Mouse (Mus musculus): Measurements from ENCODE around the gene Epb41l4b. TPM values are rescaled to one million over a fixed set of nuclear protein-coding genes. Genes with fewer than 3 reads are reported as not detected.

Gene Epb41l4b
- polyA plus RNA-seq, 1 experiment from 2014 or later, result 7.0 TPM

DNA sequence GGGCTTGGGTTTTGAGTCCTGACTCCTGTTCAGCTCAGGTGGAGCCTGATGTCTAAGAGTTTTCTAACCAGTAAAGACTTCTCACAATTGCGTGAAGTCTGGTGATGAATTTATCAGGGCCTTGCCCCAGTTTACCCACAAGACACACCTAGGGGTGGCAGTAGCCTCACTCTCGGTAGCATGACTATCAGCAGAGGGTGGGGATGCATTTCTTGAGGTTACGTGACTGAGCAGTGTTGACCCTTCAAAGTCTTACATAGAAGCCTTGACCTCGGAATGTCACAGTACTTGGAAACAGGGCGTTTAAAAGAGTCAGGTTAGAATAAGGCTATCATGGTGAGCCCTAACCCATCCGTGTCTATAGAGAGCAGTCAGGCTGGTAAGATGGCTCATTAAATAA is 23.3 kb downstream of the Epb41l4b start:
- Histone ChIP-seq H3K4me3 (replicated peaks; ENCODE audit: low read depth, low read length) (no peak overlapping the region), H3K4me1 (replicated peaks; ENCODE audit: insufficient read depth, low read length) (peaks cover 7% of the 10 kb centered on the region; the same call in 1 of the 2 replicates), H3K4me2 (ENCODE audit: low read length) (no peak overlapping the region), H3K27ac (no peak overlapping the region), H3K9ac (ENCODE audit: low read depth, low read length) (no peak overlapping the region), H3K27me3 (ENCODE audit: insufficient read depth, low read length) (no peaks in the 10 kb centered on the region), H3K9me3 (replicated peaks; ENCODE audit: low read length) (no peaks in the 10 kb centered on the region), H3K36me3 (ENCODE audit: insufficient read depth, low read length) (no peaks in the 10 kb centered on the region)
- WGBS, result 87% methylated on average over 6 of the region's 6 CpGs
- DNase-seq (ENCODE audit: low spot score), result no peak
- TF ChIP-seq CTCF (IDR thresholded peaks at IDR 0.05; ENCODE audit: low read depth), result no peak
- no peak for ATAC-seq (replicated peaks; ENCODE audit: low FRiP score, low read depth)

DNA sequence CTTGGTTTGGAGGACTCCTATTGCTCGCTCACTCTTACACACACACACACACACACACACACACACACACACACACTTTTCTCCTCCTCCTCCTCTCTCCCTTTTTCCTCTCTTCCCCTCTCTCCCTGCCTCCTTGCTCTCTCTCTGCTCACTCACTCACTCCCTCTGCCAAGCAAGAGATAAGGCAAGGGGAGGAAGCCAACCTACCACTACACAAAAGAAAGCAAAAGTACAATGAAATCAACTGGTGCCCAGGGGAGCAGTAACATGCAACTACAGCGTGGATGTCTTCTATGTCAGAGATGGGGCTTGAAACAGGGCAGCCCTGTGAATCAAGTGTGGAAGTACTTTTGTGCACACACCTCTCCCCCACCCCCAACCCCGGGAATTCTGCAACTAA is 24.4 kb downstream of the Epb41l4b start:
- Histone ChIP-seq H3K4me2 (ENCODE audit: low read length) (no peak overlapping the region), H3K9me3 (replicated peaks; ENCODE audit: low read length) (no peaks in the 10 kb centered on the region), H3K27ac (no peak overlapping the region), H3K36me3 (ENCODE audit: insufficient read depth, low read length) (no peaks in the 10 kb centered on the region), H3K9ac (ENCODE audit: low read depth, low read length) (no peak overlapping the region), H3K27me3 (ENCODE audit: insufficient read depth, low read length) (no peaks in the 10 kb centered on the region), H3K4me1 (replicated peaks; ENCODE audit: insufficient read depth, low read length) (peaks cover 7% of the 10 kb centered on the region; the same call in 1 of the 2 replicates), H3K4me3 (replicated peaks; ENCODE audit: low read depth, low read length) (no peak overlapping the region)
- 71% methylated on average over 3 of the region's 3 CpGs for WGBS
- DNase-seq (ENCODE audit: low spot score), result no peak
- TF ChIP-seq CTCF (IDR thresholded peaks at IDR 0.05; ENCODE audit: low read depth), result no peak
- ATAC-seq (replicated peaks; ENCODE audit: low FRiP score, low read depth), result no peak

DNA sequence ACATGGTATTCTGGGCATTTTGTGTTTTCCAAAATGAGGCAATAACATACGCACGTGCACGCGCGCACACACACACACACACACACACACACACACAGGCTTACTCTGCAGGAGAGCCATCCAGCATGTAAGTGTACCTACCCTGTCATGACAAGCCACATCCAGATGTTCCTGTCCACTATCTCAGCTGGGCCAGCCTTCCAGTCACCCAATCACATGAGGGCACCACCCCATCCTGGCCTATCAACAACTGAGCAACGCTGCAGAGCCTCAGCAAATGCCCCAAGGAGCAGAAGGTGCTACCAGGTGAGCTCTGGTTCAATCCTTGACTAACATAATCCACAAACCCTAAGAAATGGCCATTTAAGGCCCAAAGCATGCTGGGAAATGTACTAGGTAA is 27.0 kb downstream of the Epb41l4b start:
- TF ChIP-seq CTCF (IDR thresholded peaks at IDR 0.05; ENCODE audit: low read depth), result no peak
- WGBS, result 93% methylated on average over 6 of the region's 6 CpGs
- Histone ChIP-seq H3K27me3 (ENCODE audit: insufficient read depth, low read length) (no peaks in the 10 kb centered on the region), H3K9me3 (replicated peaks; ENCODE audit: low read length) (no peaks in the 10 kb centered on the region), H3K4me2 (ENCODE audit: low read length) (no peak overlapping the region), H3K27ac (no peak overlapping the region), H3K4me3 (replicated peaks; ENCODE audit: low read depth, low read length) (no peak overlapping the region), H3K36me3 (ENCODE audit: insufficient read depth, low read length) (no peaks in the 10 kb centered on the region), H3K4me1 (replicated peaks; ENCODE audit: insufficient read depth, low read length) (no peaks in the 10 kb centered on the region), H3K9ac (ENCODE audit: low read depth, low read length) (no peak overlapping the region)
- ATAC-seq (replicated peaks; ENCODE audit: low FRiP score, low read depth) (no peak), DNase-seq (ENCODE audit: low spot score) (no peak)

- Histone ChIP-seq H3K36me3 (ENCODE audit: insufficient read depth, low read length) (no peaks in the 10 kb centered on the region), H3K9me3 (replicated peaks; ENCODE audit: low read length) (no peaks in the 10 kb centered on the region), H3K27ac (no peak overlapping the region), H3K9ac (ENCODE audit: low read depth, low read length) (no peak overlapping the region), H3K4me3 (replicated peaks; ENCODE audit: low read depth, low read length) (no peak overlapping the region), H3K4me2 (ENCODE audit: low read length) (no peak overlapping the region), H3K4me1 (replicated peaks; ENCODE audit: insufficient read depth, low read length) (no peaks in the 10 kb centered on the region), H3K27me3 (ENCODE audit: insufficient read depth, low read length) (no peaks in the 10 kb centered on the region)
- ATAC-seq (replicated peaks; ENCODE audit: low FRiP score, low read depth) (no peak), DNase-seq (ENCODE audit: low spot score) (no peak)
- 78% methylated on average over 19 of the region's 19 CpGs for WGBS
- TF ChIP-seq CTCF (IDR thresholded peaks at IDR 0.05; ENCODE audit: low read depth), result no peak
These were observed 28.3 kb downstream of the Epb41l4b start for GRCm38 (mm10) chr4:57114617-57115592.

DNA sequence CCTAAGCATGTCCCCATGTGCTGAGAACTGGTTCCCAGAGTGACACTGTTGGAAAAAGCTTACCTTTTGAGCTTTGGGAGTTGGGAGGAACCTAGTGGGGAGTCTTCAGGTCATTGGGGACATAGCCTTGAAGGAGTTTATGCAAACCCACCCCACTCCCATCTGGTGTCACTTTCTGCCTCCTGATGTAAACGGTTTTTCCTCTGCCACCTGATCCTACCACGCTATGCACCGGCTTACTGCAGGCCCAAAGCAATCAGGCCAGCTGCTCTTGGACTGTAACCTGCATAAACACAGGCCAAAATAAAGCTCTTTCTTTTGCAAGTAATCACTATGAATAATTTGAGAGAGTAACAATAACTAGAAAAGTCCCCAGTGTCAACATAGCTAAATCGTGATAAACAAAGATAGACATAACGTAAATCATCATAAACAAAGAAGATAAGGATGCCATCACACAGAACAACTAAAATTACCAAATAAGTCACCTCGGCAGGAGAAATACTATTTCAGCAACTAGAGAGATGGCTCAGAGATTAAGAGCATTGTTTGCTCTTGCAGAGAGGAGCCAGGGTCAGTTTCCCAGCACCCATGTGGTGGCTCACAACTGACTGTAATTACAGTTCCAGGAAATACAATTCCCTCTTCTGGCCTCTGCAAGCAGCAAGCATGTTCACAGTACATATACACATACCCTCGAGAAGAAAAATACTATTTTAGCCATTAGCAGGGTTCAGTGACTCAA is 29.6 kb downstream of the Epb41l4b start:
- 55% methylated on average over 7 of the region's 7 CpGs for WGBS
- ATAC-seq (replicated peaks; ENCODE audit: low FRiP score, low read depth) (no peak), DNase-seq (ENCODE audit: low spot score) (no peak)
- H3K27ac ChIP-seq, result no peak overlapping the region
- H3K36me3 ChIP-seq (ENCODE audit: insufficient read depth, low read length), result no peaks in the 10 kb centered on the region
- no peaks in the 10 kb centered on the region for H3K4me1 ChIP-seq (replicated peaks; ENCODE audit: insufficient read depth, low read length)
- H3K4me3 ChIP-seq (replicated peaks; ENCODE audit: low read depth, low read length), result no peak overlapping the region
- H3K27me3 ChIP-seq (ENCODE audit: insufficient read depth, low read length), result no peaks in the 10 kb centered on the region
- no peaks in the 10 kb centered on the region for H3K9me3 ChIP-seq (replicated peaks; ENCODE audit: low read length)
- H3K9ac ChIP-seq (ENCODE audit: low read depth, low read length), result no peak overlapping the region
- TF ChIP-seq CTCF (IDR thresholded peaks at IDR 0.05; ENCODE audit: low read depth), result no peak
- no peak overlapping the region for H3K4me2 ChIP-seq (ENCODE audit: low read length)

DNA sequence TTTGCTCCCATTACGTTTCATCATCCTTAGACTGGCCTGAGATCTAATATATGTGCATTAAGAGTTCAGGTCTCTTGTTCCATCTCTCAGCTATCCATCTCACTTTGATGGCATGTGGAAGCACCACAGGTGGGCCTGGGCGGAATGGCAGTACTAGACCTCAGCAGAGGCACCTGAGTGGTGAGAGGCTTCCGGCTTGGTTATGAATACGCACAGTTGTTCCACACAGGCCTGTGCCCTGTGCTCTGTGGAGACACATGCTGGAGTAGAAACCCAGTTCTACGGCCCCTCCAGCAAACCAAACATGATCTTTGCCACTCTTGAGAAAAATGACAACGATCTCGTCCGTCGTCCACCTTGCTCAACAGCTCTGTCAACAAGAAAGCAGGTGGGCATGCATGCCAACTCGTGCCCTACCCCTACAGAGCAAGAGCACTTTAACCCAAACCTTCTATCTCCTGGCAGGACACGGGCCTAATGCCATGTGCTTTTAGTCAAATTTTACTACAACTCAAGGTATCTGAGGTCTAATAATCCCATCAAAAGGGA is 31.2 kb downstream of the Epb41l4b start:
- Histone ChIP-seq H3K27me3 (ENCODE audit: insufficient read depth, low read length) (no peaks in the 10 kb centered on the region), H3K9ac (ENCODE audit: low read depth, low read length) (no peak overlapping the region), H3K9me3 (replicated peaks; ENCODE audit: low read length) (no peaks in the 10 kb centered on the region), H3K4me3 (replicated peaks; ENCODE audit: low read depth, low read length) (no peak overlapping the region), H3K36me3 (ENCODE audit: insufficient read depth, low read length) (no peaks in the 10 kb centered on the region), H3K27ac (no peak overlapping the region), H3K4me1 (replicated peaks; ENCODE audit: insufficient read depth, low read length) (no peaks in the 10 kb centered on the region), H3K4me2 (ENCODE audit: low read length) (no peak overlapping the region)
- DNase-seq (ENCODE audit: low spot score) (no peak), ATAC-seq (replicated peaks; ENCODE audit: low FRiP score, low read depth) (no peak)
- WGBS, result 82% methylated on average over 11 of the region's 11 CpGs
- TF ChIP-seq CTCF (IDR thresholded peaks at IDR 0.05; ENCODE audit: low read depth), result no peak

All from kidney, postnatal 0 days (tissue).